Mouse (Mus musculus) brain, embryonic 14.5 days (tissue): ENCODE results near the gene Cblb. TPM values are rescaled to one million over a fixed set of nuclear protein-coding genes. Genes with fewer than 3 reads are reported as not detected.

ENCODE experiments used
- DNase-seq: peaks from one replicate; pipeline ENCODE4 v3.0.0-alpha.2; 2011; ENCODE audit warnings: low read depth
- CTCF ChIP-seq: fragments of 200-500 bp; IDR thresholded peaks from 2 replicates; pipeline ENCODE4 v1.5.1; 2012; ENCODE audit warnings: inconsistent platforms, mild to moderate bottlenecking, moderate library complexity, borderline replicate concordance; ENCODE audit not compliant: insufficient read depth, insufficient read length; ENCODE audit errors: extremely low read depth
- POLR2A ChIP-seq: fragments of 200-500 bp; IDR thresholded peaks from 2 replicates; pipeline ENCODE4 v1.6.1; 2012; ENCODE audit warnings: mild to moderate bottlenecking, inconsistent platforms, borderline replicate concordance; ENCODE audit not compliant: poor library complexity, insufficient read depth, insufficient read length, severe bottlenecking; ENCODE audit errors: extremely low read depth
- polyA plus RNA-seq: library from polyadenylated mRNA; depleted of rRNA; stranded (reverse); fragments of >200 nt; gene quantifications from 2 replicates; pipeline ENCODE4 v1.2.3, GENCODE M21; 2012

The Cblb gene
- polyA plus RNA-seq, 1 experiment, result 29.9 TPM

DNA sequence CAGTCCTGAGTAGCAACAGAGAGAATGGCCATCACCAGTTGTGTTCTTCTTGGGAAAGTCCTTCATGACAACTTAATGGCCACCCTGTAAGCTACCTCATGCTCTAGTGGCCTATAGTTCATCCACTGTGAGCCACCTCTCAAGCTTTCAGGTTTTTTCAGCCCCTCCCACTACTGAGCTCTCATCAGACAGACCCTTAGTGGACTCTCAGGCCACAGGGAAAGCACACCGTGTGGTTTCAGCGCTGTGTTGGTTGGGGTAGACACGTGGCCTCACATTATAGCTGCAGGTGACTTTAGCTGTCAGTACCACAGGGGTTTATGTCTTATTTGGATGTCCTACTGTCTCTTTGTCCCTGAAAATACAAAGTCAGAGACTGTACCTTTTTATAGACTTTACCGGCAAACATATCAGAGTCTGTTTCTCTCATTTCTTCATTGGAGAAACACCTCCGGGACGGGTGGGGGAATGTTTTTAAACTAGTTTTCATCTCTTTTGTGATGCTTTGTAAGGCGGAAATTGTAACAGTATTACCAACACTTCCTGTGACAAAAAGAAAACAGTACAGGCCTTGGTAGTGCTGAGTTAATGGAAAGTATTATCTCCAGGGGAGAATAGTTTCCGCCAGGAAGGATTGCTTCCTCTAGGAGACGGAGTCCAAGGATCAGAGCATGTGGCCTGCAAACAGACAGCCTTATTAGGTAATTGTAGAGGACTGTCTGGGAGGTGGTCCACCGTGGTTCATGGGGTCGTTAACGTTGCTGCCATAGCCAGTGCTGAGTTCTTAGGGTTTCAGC lies 33.5 kb downstream of the Cblb start:
- TF ChIP-seq POLR2A (no peak), CTCF (no peak)
- DNase-seq, result peak; percentile 31

DNA sequence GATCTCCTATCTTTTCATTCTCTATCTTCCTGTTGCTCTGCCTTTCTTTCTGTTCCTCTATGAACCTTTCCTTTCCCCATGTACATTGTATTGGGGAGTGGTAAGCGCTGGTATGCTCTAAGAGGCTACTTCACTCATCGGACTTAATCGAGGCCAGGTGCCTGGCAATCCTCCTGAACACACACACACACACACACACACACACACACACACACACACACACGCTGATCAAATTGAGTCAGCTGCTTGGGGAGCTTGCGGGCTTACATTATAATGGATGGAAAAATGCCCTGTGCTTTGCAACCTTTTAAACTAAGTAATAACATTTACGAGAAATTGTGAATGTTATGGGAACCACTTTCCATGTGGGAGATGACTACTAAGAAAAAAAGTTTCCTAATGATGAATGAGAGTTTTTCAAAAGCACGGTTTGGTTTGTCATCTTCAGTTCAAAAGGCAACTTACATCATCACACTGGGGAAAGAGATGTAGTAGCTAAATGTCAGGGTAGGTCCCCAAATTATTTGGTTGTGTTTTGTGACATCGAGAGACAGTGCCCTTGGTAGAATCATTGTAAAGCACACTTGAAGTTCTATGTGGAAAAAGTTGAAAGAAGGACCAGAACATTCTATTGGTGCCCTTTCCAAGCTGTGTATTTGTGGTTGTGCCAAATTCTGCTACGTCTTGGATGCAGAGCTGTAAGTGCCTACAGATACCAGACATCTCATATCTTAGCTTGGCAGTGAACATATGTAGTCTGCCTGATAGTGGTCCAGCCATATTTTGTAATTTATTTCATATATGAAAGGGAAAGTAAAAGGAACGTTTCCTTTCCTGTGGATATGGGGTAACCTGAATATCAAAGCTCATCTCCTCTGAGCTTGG lies 36.8 kb downstream of the Cblb start:
- no peak for DNase-seq
- TF ChIP-seq CTCF (no peak), POLR2A (no peak)

DNA sequence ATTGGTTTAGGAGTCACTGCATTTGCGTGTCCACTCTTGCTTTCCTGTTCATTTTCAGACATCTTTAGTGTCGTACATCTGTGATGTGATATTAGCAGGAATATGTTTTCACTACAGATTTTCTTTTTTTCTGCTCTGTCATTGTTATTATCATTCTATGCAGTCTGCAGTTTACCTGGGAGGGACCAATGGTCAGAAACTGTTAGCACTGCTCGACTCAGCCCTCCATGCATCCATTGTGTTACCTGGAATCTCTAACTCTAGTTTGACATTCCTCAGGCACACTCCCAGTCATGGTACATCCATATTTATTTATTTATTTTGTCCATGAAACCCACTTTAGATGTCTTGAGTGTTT lies 37.5 kb downstream of the Cblb start:
- TF ChIP-seq POLR2A, result no peak
- TF ChIP-seq CTCF, result no peak

DNA sequence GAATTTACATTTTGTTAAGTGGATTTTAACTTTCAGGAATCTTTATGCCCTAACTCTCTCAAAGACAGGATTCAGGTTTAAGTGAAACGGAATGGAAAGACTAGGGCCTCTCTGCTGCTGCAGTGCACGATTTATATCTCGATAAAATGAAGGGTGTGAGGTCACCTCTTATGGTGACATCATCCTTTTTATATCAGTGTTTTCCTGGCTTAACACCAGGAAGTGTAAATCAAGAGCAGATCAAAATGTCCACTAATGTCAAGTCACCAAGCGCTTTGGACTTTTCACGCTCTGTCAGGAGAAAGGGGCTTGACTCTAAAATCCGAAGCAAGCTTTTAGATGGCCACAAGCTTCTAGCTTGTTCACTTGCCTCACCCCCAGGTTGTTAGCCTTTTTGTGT lies 38.6 kb downstream of the Cblb start:
- DNase-seq, result no peak
- TF ChIP-seq POLR2A, result no peak
- TF ChIP-seq CTCF, result no peak

More for the DNA sequence above, 37.5 kb downstream of the Cblb start:
- DNase-seq, result no peak

DNA sequence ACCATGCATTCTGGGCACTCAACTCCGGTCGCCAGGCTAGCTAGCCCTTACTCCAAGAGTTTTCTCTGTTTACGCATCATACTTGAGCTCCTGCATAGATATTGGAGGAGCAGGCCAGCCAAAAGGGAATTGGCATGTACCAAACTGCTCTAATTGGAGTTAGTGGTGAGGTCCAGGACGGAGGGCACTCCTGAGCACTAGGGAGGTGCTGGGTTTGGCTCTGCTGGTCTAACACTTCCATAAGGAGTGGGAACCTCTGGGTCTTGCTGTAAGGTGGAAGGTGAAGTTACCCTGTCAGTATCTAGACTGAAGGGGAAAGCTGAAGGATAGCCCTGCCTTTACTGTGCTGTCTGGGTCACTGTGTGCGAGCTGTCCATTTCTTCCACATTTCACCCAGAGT lies 39.1 kb downstream of the Cblb start:
- no peak for DNase-seq
- TF ChIP-seq CTCF (no peak), POLR2A (no peak)

DNA sequence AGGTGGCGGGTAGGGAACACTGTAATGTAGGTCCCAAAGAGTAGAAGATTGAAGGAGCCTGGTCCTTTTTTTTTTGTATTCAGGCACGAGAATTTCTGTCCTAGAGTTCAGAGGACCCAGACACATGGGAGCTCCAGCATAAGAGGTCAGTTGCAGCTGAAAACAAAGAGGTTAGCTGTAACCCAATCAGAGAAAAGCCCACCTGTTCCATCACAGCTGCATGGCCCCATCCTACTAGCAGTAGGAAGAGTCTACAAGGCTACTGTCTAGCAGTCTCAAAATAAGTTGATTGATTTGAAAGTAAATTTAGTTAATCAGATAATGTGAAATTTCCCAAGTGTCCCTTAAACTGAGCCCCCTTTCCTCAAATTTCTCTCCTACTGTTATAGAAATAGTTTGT lies 40.3 kb downstream of the Cblb start:
- TF ChIP-seq CTCF, result no peak
- no peak for TF ChIP-seq POLR2A
- DNase-seq, result no peak

DNA sequence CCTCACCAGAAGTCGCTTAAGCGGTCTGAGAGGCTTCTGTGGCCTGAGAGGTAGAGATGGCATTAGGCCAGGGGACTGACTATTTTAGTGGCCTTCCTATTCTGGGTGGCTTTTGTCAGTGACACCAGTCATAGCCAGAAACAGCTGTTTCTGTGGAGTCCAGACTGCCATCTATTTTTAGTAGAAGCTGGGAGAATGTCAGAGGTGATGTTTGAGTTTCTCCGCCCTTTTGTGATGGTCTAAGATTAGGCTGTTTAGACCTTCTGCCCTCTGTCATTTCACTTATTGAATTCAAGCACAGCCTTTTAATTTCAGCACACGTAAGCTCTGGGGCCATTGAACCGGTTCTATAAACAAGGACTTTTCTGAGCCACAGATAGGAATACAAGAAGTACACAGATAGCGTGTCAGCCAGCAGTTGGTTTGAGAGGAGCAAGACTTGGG lies 40.8 kb downstream of the Cblb start:
- no peak for DNase-seq
- TF ChIP-seq POLR2A, result no peak
- TF ChIP-seq CTCF, result no peak

DNA sequence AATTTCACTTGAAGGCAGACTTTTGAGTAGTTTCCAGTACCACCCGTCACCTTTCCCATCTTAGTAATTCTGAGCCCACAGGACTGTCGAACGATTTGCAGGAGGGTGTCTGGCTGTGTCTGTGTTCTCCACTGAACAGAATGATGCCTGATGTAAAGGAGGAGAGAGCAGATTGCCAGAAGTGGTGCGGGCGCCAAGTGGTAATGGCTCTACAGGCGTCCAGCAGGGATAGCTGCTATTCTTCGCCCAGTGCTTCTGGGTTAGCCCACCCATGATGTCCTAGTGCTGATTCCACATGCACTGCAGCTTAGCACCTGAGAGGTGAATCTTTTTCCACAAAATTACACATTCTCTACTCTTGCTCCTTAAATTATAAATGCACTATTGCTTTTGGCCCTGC lies 45.6 kb downstream of the Cblb start:
- TF ChIP-seq CTCF (no peak), POLR2A (no peak)

DNA sequence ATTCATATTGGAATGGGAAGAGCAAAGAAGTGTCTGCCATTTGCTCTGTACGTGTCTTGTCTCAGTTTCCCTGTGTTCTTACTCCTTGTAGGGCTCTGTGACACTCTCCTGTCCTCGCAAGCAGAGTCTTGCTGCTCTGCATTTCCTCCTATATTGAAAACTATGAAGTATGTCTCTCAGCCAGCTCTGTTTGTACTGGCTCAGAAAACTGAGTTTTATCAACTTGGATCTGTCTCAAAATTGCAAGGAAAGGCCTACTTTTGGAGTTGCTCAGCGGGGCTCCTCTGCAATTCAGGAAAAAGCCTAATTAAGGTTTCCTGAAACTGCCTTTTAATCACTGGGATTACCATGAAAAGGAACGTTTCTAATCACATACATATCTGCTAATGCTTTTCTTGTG lies 46.9 kb downstream of the Cblb start:
- TF ChIP-seq CTCF (no peak), POLR2A (no peak)
- peak; percentile 37 for DNase-seq

More for the DNA sequence above, 45.6 kb downstream of the Cblb start:
- peak; percentile 77 for DNase-seq

DNA sequence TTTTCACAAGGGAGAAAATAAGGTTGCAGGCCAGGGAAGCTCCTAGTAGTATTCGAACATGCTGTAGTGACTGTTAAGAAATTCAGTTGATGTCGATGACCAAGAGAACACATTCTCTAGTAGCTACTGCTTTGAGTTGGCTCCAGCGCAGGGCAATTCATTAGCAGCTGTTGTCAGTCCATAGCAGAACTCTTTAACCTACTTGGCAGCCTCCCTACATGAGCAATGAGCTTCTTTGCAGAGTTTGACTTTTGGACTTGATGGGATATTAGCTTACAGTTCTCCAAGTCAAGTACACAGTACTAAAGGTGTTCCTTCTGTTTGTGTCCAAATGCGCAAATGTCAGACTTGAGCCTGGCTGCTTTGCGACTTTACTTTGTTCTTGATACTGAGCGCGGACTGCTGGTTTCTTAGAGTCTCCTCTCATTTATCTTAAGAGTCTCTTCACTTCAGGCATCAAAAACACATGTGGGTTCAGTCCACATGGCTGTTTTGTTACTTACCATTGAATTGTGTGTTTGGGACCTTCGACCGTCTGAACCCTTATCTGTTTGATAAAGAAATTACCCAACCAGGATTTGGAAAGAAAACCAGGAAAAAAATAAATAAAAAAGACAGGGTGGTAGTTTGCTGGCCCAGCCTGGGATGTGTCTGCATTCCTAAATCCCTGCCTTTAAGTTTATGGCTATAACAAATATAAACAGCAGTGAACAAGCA lies 47.9 kb downstream of the Cblb start:
- TF ChIP-seq CTCF, result no peak
- TF ChIP-seq POLR2A, result no peak
- DNase-seq, result peak; percentile 33

DNA sequence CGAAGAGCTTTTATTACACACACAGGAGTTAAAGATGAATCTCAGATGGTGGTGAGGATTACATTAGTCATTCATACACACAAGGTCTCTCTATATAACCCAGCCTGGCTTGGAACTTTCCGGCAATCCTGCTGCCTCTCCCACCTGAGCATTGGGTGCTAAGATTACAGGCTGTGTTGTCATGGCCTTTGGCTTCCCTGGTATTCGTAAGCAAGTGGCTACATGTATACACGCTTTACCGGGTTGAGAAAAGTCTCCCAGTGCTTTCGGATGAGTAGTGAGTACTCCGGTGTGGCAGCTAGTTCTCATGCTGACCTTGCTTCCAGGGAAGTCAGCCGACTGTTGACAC lies 48.4 kb downstream of the Cblb start:
- DNase-seq, result no peak
- TF ChIP-seq CTCF (no peak), POLR2A (no peak)

DNA sequence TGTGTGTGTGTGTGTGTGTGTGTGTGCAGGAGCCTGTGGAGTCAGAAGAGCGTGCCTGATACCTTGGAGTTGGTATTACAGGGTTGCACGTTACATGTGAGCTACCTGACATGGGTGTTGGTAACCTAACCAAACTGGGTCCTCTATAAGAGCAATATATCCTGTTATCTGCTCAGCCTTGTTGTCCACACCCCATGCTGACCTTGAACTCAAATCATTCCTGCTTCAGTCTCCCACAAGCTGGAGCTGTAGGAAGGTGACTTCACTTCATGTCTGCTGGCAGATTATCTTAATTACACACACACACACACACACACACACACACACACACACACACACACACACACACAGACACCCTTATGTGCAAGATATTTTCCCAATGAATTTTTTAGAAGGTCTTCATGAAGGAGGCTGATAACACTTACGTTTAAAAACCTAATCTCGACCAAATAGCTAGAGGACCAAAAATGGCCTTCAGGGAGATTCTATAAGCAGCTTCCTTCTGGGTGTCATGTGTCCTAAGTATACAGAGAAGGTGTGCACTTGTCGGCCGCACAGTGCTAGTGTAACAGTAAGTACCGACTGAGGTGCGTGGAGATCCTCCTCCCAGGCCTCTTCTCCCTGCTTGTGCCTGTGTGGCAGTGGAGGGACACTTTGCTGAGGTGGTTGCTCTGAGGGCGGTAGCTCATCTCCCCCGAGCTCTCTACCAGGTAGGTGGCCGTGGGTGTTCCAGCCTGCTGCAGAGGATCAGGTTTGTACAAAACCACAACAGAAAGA lies 49.8 kb downstream of the Cblb start:
- TF ChIP-seq POLR2A, result no peak
- no peak for TF ChIP-seq CTCF
- DNase-seq, result no peak

DNA sequence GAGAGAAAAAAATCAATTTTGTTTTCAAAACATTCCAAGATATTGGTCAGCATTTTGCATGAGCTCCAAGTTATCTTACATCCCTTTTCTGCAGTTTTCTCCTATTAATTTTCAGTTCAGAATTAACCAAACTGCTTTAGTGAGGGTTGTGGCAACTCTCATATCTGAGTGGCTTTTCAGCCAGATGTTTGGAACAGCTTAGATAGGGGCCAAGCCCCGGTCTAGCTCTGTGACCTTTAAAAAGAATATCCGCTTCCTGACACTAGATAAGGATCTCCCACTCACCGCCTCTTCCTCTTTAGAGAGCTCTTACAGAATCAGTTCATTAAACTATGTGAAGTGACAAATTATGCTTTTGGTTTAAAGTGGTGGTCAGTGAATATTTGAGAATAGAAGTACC lies 50.7 kb downstream of the Cblb start:
- DNase-seq, result no peak
- TF ChIP-seq POLR2A (no peak), CTCF (no peak)

DNA sequence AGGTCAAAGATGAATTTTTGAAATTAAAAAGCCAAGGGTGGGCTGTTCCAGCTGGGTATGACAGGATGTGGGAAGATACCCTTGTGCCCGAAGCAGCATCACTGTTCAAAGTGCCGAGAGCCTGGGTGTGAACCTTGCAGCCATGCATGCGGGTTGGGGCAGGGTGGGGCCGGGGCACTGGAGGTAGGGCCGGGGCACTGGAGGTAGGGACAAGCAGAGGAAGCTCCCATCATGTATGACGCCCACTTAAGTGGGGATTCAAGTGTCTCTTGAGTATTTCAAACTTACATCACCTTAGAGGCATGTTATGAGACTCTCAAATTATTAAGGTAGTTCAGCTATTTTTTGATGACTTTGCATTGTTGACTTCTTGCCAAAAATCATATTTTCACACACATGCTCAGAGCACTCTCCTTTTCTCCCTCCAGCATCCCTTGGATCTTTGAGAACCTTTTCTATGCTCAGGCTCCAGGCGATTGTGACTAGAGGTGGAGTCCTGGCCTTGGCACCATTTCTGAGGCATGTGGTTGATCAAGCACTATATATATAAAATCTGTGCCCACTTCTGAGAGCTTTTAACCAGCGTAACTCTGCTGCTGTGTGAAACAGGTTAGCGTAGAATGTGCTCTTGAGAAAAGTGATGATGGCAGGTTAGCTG lies 55.9 kb downstream of the Cblb start:
- no peak for DNase-seq
- TF ChIP-seq CTCF (no peak), POLR2A (no peak)
